Mouse (Mus musculus) midbrain, postnatal 0 days (tissue): ENCODE results near the gene Krba1. TPM values are rescaled to one million over a fixed set of nuclear protein-coding genes. Genes with fewer than 3 reads are reported as not detected.

ENCODE experiments used
- ATAC-seq: fragments of 200-750 bp; cut with Nextera tagmentation; 2 replicates; pipeline ENCODE4 v1.8.0; 2017; ENCODE audit warnings: moderate number of reproducible peaks, mild to moderate bottlenecking, moderate TSS enrichment, moderate library complexity; ENCODE audit not compliant: low FRiP score
- DNase-seq: peaks from one replicate; pipeline ENCODE4 v3.0.0-alpha.2; 2015; ENCODE audit warnings: low spot score
- H3K27ac ChIP-seq: fragments of 300-500 bp; sonication (generic); 2 replicates; pipeline ENCODE4 v1.5.1; 2014; ENCODE audit warnings: low read depth, mild to moderate bottlenecking, low read length, mixed read lengths
- H3K27me3 ChIP-seq: fragments of 300-500 bp; sonication (generic); 2 replicates; pipeline ENCODE4 v1.6.1; 2014; ENCODE audit warnings: low read length, control low read depth, mixed read lengths; ENCODE audit not compliant: insufficient read depth
- H3K36me3 ChIP-seq: fragments of 300-500 bp; sonication (generic); 2 replicates; pipeline ENCODE4 v1.6.1; 2014; ENCODE audit warnings: low read length, control low read depth, mixed read lengths; ENCODE audit not compliant: insufficient read depth
- H3K4me1 ChIP-seq: fragments of 300-500 bp; sonication (generic); 2 replicates; pipeline ENCODE4 v1.6.1; 2014; ENCODE audit warnings: mild to moderate bottlenecking, control low read depth, antibody characterized with exemption, low read length, mixed read lengths; ENCODE audit not compliant: insufficient read depth
- H3K4me2 ChIP-seq: fragments of 300-500 bp; sonication (generic); 2 replicates; pipeline ENCODE4 v1.6.1; 2014; ENCODE audit warnings: low read depth, mild to moderate bottlenecking, low read length, mixed read lengths; ENCODE audit not compliant: poor library complexity, severe bottlenecking
- H3K4me3 ChIP-seq: fragments of 300-500 bp; sonication (generic); 2 replicates; pipeline ENCODE4 v1.5.1; 2014; ENCODE audit warnings: low read depth, mild to moderate bottlenecking, low read length, moderate library complexity
- H3K9ac ChIP-seq: fragments of 300-500 bp; sonication (generic); replicated peaks from 2 replicates; pipeline ENCODE4 v1.6.1; 2014; ENCODE audit warnings: mild to moderate bottlenecking, low read length, moderate library complexity, mixed read lengths; ENCODE audit not compliant: poor library complexity, severe bottlenecking
- H3K9me3 ChIP-seq: fragments of 300-500 bp; sonication (generic); 2 replicates; pipeline ENCODE4 v1.6.1; 2016; ENCODE audit warnings: low read length, control low read depth
- CTCF ChIP-seq: IDR thresholded peaks from 2 replicates; pipeline ENCODE4 v1.5.1; 2016; ENCODE audit warnings: antibody characterized with exemption, mild to moderate bottlenecking
- WGBS: fragments of 180-500 bp; shearing (Covaris S2); extraction: QIAGEN DNeasy Blood & Tissue Kit; methylation state at CpG from one replicate; pipeline ENCODE4 v1.1.7; 2014; 5-methylcytosine and 5-hydroxymethylcytosine counted together
- polyA plus RNA-seq: library from polyadenylated mRNA; unstranded; fragments of >200 nt; fragmentation: Nextera tagmentation; extraction: Ambion mirVana; gene quantifications from 2 replicates; pipeline ENCODE4 v1.2.1, GENCODE M21; 2015
- total RNA-seq: library from RNA; depleted of rRNA; stranded (reverse); fragments of >200 nt; gene quantifications from 2 replicates; pipeline ENCODE4 v1.2.3, GENCODE M21; 2014

Gene Krba1
- total and polyA plus RNA-seq, 2 experiments from 2014 or later = 20.8 to 44.0 TPM

DNA sequence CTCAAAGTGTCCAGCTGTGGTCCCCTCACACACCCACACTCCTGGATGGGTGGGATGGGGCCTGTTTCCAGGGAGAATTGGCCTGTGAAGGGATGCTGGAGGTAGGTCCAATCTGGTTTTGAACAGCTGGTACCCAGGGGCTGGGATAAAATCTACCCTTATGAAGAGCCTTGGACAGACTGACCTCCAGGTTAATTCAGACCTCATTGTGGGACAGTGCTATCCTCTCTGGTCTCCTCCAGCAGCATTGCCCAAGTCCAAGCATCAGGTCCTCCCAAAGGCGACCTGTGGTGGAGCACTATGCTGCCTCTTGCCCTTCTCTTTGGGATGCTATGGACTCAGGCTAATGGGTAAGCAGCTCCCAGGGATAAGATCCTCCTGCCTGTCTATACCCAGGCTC is 52.5 kb downstream of the Krba1 start, which contains the start of gene Sspo:
Gene Sspo (plus strand): TSS at position 301 of the 400 bp plus-strand sequence.
- Histone ChIP-seq H3K36me3 (no peaks in the 10 kb centered on the region), H3K4me1 (peaks cover 5% of the 10 kb centered on the region; the same call in 1 of the 2 replicates), H3K27me3 (no peaks in the 10 kb centered on the region), H3K4me3 (no peak within 1 kb of the TSS), H3K27ac (no peak within 1 kb of the TSS), H3K4me2 (no peak within 1 kb of the TSS), H3K9me3 (no peaks in the 10 kb centered on the region), H3K9ac (no peak within 1 kb of the TSS)
- no peak for DNase-seq
- TF ChIP-seq CTCF = no peak
- WGBS = 85% methylated on average over 1 of the region's 1 CpGs
- no peak for ATAC-seq

DNA sequence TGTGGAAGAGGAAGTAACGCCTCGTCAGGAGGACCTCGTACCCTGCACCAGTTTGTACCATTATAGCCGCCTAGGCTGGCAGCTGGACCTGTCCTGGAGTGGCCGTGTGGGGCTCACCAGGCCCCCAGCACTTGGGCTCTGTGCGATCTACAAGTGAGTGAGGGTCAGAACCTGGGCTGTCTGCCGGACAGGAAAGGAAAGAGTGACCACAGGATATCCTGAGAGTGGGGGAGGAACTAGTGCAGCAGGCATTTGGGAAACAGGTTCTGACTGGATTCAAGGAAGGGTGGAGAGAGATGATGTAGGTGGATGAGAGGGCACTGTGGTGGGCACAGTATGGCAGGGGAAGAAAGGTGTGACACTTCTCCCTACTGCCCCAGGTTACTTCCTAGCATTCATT is 53.1 kb downstream of the Krba1 start:
- no peak overlapping the region for H3K4me3 ChIP-seq
- no peak for ATAC-seq
- H3K27ac ChIP-seq = no peak overlapping the region
- no peak for TF ChIP-seq CTCF
- no peaks in the 10 kb centered on the region for H3K9me3 ChIP-seq
- no peaks in the 10 kb centered on the region for H3K36me3 ChIP-seq
- DNase-seq = no peak
- no peak overlapping the region for H3K9ac ChIP-seq
- WGBS = 79% methylated on average over 7 of the region's 7 CpGs
- peaks cover 3% of the 10 kb centered on the region; the same call in 1 of the 2 replicates for H3K4me1 ChIP-seq
- no peaks in the 10 kb centered on the region for H3K27me3 ChIP-seq
- no peak overlapping the region for H3K4me2 ChIP-seq

DNA sequence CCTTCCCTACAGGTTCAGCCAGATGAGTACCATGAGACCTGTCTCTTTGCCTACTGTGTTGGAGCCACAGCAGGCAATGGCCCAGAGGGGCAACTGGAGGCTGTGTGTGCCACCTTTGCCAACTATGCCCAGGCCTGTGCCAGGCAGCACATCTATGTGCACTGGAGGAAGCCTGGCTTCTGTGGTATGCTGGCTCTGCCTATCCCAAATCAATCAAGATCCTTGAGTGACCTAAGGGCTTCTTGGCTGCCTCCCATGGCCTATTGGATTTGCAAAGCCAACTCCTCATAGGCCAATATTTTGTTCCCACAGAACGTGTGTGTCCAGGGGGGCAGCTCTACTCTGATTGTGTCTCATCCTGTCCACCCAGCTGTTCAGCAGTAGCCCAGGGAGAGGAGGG is 56.8 kb downstream of the Krba1 start:
- no peaks in the 10 kb centered on the region for H3K27me3 ChIP-seq
- DNase-seq (no peak), ATAC-seq (no peak)
- WGBS = 40% methylated on average over 1 of the region's 1 CpGs
- H3K36me3 ChIP-seq = no peaks in the 10 kb centered on the region
- H3K9ac ChIP-seq = no peak overlapping the region
- H3K9me3 ChIP-seq = no peaks in the 10 kb centered on the region
- H3K4me2 ChIP-seq = no peak overlapping the region
- no peak for TF ChIP-seq CTCF
- no peak overlapping the region for H3K4me3 ChIP-seq
- no peak overlapping the region for H3K27ac ChIP-seq
- H3K4me1 ChIP-seq = no peaks in the 10 kb centered on the region

DNA sequence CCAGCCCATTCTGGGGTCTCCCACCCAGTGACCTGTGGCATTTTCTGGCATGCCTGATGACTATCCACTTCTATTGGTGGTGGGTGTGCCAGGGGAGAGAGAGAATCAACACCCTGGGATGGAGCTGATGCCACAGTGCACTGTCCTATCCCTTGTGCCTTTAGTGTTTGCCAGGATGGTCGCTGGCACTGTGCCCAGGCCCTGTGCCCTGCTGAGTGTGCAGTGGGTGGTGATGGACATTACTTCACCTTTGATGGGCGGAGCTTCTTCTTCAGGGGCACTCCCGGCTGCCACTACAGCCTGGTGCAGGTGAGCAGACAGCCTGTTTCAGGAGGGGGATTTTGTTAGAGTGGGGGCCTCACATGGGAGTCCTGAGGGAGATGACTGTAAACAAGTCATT is 57.4 kb downstream of the Krba1 start:
- no peak overlapping the region for H3K27ac ChIP-seq
- ATAC-seq (no peak; the same call in 1 of the 2 replicates), DNase-seq (no peak)
- H3K9ac ChIP-seq = no peak overlapping the region
- H3K4me1 ChIP-seq = no peaks in the 10 kb centered on the region
- no peaks in the 10 kb centered on the region for H3K27me3 ChIP-seq
- H3K9me3 ChIP-seq = no peaks in the 10 kb centered on the region
- TF ChIP-seq CTCF = no peak
- no peak overlapping the region for H3K4me3 ChIP-seq
- no peaks in the 10 kb centered on the region for H3K36me3 ChIP-seq
- no peak overlapping the region for H3K4me2 ChIP-seq
- 73% methylated on average over 3 of the region's 3 CpGs for WGBS

DNA sequence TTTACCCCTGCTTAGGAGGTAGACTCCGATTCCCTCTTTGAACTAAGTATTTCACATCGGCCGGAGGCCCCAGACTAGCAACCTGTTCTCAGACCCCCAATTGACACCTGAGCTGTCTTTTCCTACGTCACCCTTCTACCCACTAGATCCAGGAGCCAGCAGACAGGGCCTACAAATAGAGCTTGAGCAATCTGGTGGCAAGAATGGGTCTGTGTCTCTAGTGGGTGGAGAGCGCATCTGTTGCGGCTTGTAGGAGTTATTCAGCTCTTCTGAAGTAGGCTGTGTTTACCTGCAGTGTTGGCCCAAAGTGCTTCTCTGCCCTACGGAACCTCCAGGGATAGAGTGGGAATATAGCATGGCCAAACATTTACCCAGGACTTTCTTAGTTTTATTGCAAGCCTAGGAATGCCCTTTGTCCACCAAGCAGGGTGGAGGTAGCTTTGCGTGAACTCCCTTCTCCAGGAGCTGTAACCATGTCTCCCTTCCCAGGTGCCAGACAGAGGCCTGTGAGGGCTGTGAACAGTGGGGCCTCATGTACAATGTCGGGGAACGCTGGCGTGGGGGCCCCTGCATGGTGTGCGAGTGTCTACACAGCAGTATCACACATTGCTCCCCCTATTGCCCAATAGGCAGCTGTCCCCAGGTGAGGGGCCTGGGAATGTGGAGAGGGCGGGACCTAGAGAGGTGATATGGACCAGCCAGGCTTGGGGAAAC is 69.7 kb downstream of the Krba1 start:
- ATAC-seq (no peak), DNase-seq (no peak)
- 93% methylated on average over 13 of the region's 13 CpGs for WGBS
- Histone ChIP-seq H3K4me3 (no peak overlapping the region), H3K36me3 (no peaks in the 10 kb centered on the region), H3K9me3 (no peaks in the 10 kb centered on the region), H3K4me2 (no peak overlapping the region), H3K9ac (no peak overlapping the region), H3K27ac (no peak overlapping the region), H3K27me3 (no peaks in the 10 kb centered on the region), H3K4me1 (no peaks in the 10 kb centered on the region)
- no peak for TF ChIP-seq CTCF

DNA sequence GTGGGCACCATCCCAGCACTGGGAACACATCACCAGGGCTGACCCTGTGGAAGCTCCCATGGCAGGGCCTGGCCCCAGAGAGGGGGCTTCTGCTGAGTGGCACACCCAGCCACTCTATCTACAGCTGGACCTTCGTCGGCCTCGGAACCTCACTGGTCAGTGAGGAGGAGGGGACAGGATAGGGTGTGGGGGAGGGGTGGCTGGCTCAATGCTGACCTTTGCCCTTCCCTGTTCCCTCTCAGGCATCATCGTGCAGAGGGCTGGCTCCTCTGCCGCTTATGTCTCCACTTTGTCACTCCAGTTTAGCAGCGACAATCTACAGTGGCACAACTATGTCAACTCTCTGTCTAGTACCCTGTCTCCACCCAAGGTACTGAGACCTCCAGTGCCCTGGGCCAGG is 71.3 kb downstream of the Krba1 start:
- Histone ChIP-seq H3K4me3 (no peak overlapping the region), H3K27ac (no peak overlapping the region), H3K36me3 (no peaks in the 10 kb centered on the region), H3K4me2 (no peak overlapping the region), H3K9ac (no peak overlapping the region), H3K27me3 (no peaks in the 10 kb centered on the region), H3K9me3 (no peaks in the 10 kb centered on the region), H3K4me1 (no peaks in the 10 kb centered on the region)
- ATAC-seq (no peak), DNase-seq (no peak)
- 34% methylated on average over 6 of the region's 6 CpGs for WGBS
- TF ChIP-seq CTCF = no peak
